Mouse (Mus musculus) liver, postnatal 0 days (tissue): ENCODE data around the gene Armh3. TPM values are rescaled to one million over a fixed set of nuclear protein-coding genes. Genes with fewer than 3 reads are reported as not detected.

ENCODE experiments used
- ATAC-seq: fragments of 200-750 bp; cut with Nextera tagmentation; 2 replicates; pipeline ENCODE4 v1.8.0; 2017; ENCODE audit warnings: mild to moderate bottlenecking, moderate library complexity
- DNase-seq: peaks from one replicate; pipeline ENCODE4 v3.0.0-alpha.2; 2016
- H3K27ac ChIP-seq: fragments of 300-500 bp; sonication (generic); 2 replicates; pipeline ENCODE4 v1.5.1; 2014; ENCODE audit warnings: antibody characterized with exemption, moderate library complexity, mild to moderate bottlenecking, low read depth
- H3K27me3 ChIP-seq: fragments of 300-500 bp; sonication (generic); 2 replicates; pipeline ENCODE4 v1.6.1; 2014; ENCODE audit warnings: low read length, control low read depth, mixed read lengths; ENCODE audit not compliant: insufficient read depth
- H3K36me3 ChIP-seq: fragments of 300-500 bp; sonication (generic); replicated peaks from 2 replicates; pipeline ENCODE4 v1.6.1; 2014; ENCODE audit warnings: mild to moderate bottlenecking, control low read depth, low read length, moderate library complexity, mixed read lengths; ENCODE audit not compliant: insufficient read depth
- H3K4me1 ChIP-seq: fragments of 300-500 bp; sonication (generic); 2 replicates; pipeline ENCODE4 v1.6.1; 2014; ENCODE audit warnings: antibody characterized with exemption, mild to moderate bottlenecking, control low read depth; ENCODE audit not compliant: insufficient read depth
- H3K4me2 ChIP-seq: fragments of 300-500 bp; sonication (generic); 2 replicates; pipeline ENCODE4 v1.6.1; 2014; ENCODE audit warnings: low read depth, mild to moderate bottlenecking, low read length, moderate library complexity, mixed read lengths
- H3K4me3 ChIP-seq: fragments of 300-500 bp; sonication (generic); 2 replicates; pipeline ENCODE4 v1.5.1; 2014; ENCODE audit warnings: low read depth, low read length
- H3K9ac ChIP-seq: fragments of 300-500 bp; sonication (generic); replicated peaks from 2 replicates; pipeline ENCODE4 v1.6.1; 2014; ENCODE audit warnings: mild to moderate bottlenecking, moderate library complexity
- H3K9me3 ChIP-seq: fragments of 300-500 bp; sonication (generic); 2 replicates; pipeline ENCODE4 v1.6.1; 2016; ENCODE audit warnings: mild to moderate bottlenecking, control low read depth, low read length, mixed read lengths
- CTCF ChIP-seq: sonication (generic); IDR thresholded peaks from 2 replicates; pipeline ENCODE4 v1.5.1; 2016; ENCODE audit warnings: antibody characterized with exemption, low read depth
- EP300 ChIP-seq: IDR thresholded peaks from 2 replicates; pipeline ENCODE4 v1.6.1; 2016; ENCODE audit warnings: antibody characterized with exemption, low read depth, mild to moderate bottlenecking
- WGBS: fragments of 180-500 bp; shearing (Covaris S2); extraction: QIAGEN DNeasy Blood & Tissue Kit; methylation state at CpG from one replicate; pipeline ENCODE4 v1.1.7; 2014; ENCODE audit not compliant: insufficient replicate concordance; 5-methylcytosine and 5-hydroxymethylcytosine counted together
- polyA plus RNA-seq: library from polyadenylated mRNA; unstranded; fragments of >200 nt; fragmentation: Nextera tagmentation; extraction: Ambion mirVana; gene quantifications from 2 replicates; pipeline ENCODE4 v1.2.1, GENCODE M21; 2015

Gene Armh3
- polyA plus RNA-seq, 1 experiment from 2014 or later: 3.5 TPM

GRCm38 (mm10) chr19:45816727-45817126 is 181.6 kb downstream of the Armh3 start:
- Histone ChIP-seq H3K36me3 (0 out of 2 replicates have a peak, but pooled peaks cover 2% of the 10 kb centered on the region), H3K9me3 (no peaks in the 10 kb centered on the region), H3K9ac (no peak overlapping the region), H3K27me3 (peaks cover 30% of the 10 kb centered on the region), H3K27ac (no peak overlapping the region), H3K4me1 (peaks cover 18% of the 10 kb centered on the region), H3K4me2 (no peak overlapping the region), H3K4me3 (no peak overlapping the region)
- DNase-seq (no peak), ATAC-seq (no peak)
- WGBS: 50% methylated on average over 8 of the region's 8 CpGs
- TF ChIP-seq EP300: no peak
- no peak for TF ChIP-seq CTCF

DNA sequence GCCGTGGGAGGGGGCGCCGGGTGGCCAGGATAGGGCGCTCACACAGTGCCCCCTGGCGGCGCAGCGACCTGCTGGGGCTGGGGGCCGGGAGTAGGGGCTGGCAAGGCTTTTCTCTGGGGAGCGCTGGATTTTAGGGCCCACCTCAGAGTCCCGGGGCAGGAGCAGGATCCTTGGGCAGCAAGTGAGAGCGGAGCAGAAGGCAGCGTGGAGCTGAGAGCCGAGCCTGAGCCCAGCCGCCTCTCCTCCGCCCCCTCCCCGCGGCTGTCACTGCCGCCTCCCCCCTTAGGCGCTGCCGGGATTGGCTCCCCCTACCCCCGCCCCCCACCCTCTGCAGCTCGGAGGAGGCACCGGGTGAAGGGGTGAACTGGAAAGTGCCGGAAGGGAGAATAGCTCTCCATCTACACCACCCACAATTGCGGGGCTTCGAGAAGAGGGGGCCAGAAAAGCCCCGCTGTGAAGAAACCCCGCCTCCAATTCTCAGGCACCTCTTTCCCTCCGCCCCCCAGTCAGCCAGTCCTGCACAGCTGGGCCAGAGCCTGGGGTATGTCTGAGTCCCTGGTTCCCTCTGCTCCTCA is 182.4 kb downstream of the Armh3 start, which contains the start of gene Kcnip2:
Gene Kcnip2, minus strand, starts transcription at position 231 of the 575 bp plus-strand sequence.
- Histone ChIP-seq H3K4me3 (peak within 1 kb of the TSS; percentile 29), H3K9ac (peak within 1 kb of the TSS; percentile 46; the same call in 1 of the 2 replicates)

DNA sequence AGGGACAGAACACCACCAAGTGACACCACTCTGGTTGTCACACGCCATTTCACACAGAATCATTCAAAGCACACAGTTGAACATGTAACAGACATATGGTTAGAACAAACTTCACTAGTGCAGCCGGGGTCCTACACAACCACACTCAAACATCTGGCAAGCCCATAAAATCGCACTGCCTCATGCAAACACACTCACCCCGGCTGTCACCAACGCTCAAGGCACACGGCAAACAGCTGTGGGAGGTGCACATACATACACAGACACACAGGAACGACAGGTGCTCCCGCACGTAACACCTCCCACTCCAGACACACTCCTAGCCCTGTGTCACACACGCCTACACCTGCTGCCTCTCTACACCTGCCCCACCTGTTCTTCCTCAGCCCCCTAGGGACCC is 183.1 kb downstream of the Armh3 start:
- 69% methylated on average over 10 of the region's 10 CpGs for WGBS
- H3K9ac ChIP-seq: no peak overlapping the region
- no peak overlapping the region for H3K27ac ChIP-seq
- DNase-seq: no peak
- H3K9me3 ChIP-seq: no peaks in the 10 kb centered on the region
- H3K4me2 ChIP-seq: peak overlapping the region; percentile 67; the same call in 1 of the 2 replicates
- no peak overlapping the region for H3K4me3 ChIP-seq
- peaks cover 30% of the 10 kb centered on the region for H3K27me3 ChIP-seq
- ATAC-seq: 0 out of 2 replicates have a peak, but pooled peaks have one; percentile 3
- H3K36me3 ChIP-seq: 0 out of 2 replicates have a peak, but pooled peaks cover 2% of the 10 kb centered on the region
- peaks cover 18% of the 10 kb centered on the region for H3K4me1 ChIP-seq
- TF ChIP-seq CTCF: no peak
- TF ChIP-seq EP300: no peak

More for the DNA sequence above, 182.4 kb downstream of the Armh3 start, which contains the start of gene Kcnip2:
- Histone ChIP-seq H3K4me2 (peak within 1 kb of the TSS; percentile 67), H3K27ac (no peak within 1 kb of the TSS), H3K36me3 (0 out of 2 replicates have a peak, but pooled peaks cover 2% of the 10 kb centered on the region), H3K27me3 (peaks cover 30% of the 10 kb centered on the region), H3K9me3 (no peaks in the 10 kb centered on the region), H3K4me1 (peaks cover 18% of the 10 kb centered on the region)
- WGBS: 2% methylated on average over 24 of the region's 29 CpGs
- peak; percentile 74 for ATAC-seq
- DNase-seq: peak; percentile 59
- TF ChIP-seq EP300 (no peak), CTCF (peak; percentile 40)

GRCm38 (mm10) chr19:45813801-45814200 is 184.5 kb downstream of the Armh3 start:
- Histone ChIP-seq H3K27me3 (peaks cover 30% of the 10 kb centered on the region), H3K36me3 (0 out of 2 replicates have a peak, but pooled peaks cover 2% of the 10 kb centered on the region), H3K4me3 (no peak overlapping the region), H3K4me2 (no peak overlapping the region), H3K9ac (no peak overlapping the region), H3K9me3 (no peaks in the 10 kb centered on the region), H3K27ac (no peak overlapping the region), H3K4me1 (peaks cover 18% of the 10 kb centered on the region)
- WGBS: 18% methylated on average over 12 of the region's 12 CpGs
- peak; percentile 20; the same call in 1 of the 2 replicates for ATAC-seq
- TF ChIP-seq EP300: no peak
- TF ChIP-seq CTCF: no peak
- DNase-seq: peak; percentile 59

- no peaks in the 10 kb centered on the region for H3K36me3 ChIP-seq
- H3K27me3 ChIP-seq: peaks cover 30% of the 10 kb centered on the region
- H3K9ac ChIP-seq: no peak overlapping the region
- DNase-seq: peak; percentile 88
- H3K9me3 ChIP-seq: no peaks in the 10 kb centered on the region
- no peak for TF ChIP-seq EP300
- TF ChIP-seq CTCF: peak; percentile 90
- peaks cover 18% of the 10 kb centered on the region for H3K4me1 ChIP-seq
- H3K27ac ChIP-seq: no peak overlapping the region
- H3K4me3 ChIP-seq: no peak overlapping the region
- no peak for ATAC-seq
- 6% methylated on average over 11 of the region's 11 CpGs for WGBS
- H3K4me2 ChIP-seq: no peak overlapping the region
Measured at GRCm38 (mm10) chr19:45813263-45813662, 185.0 kb downstream of the Armh3 start.

DNA sequence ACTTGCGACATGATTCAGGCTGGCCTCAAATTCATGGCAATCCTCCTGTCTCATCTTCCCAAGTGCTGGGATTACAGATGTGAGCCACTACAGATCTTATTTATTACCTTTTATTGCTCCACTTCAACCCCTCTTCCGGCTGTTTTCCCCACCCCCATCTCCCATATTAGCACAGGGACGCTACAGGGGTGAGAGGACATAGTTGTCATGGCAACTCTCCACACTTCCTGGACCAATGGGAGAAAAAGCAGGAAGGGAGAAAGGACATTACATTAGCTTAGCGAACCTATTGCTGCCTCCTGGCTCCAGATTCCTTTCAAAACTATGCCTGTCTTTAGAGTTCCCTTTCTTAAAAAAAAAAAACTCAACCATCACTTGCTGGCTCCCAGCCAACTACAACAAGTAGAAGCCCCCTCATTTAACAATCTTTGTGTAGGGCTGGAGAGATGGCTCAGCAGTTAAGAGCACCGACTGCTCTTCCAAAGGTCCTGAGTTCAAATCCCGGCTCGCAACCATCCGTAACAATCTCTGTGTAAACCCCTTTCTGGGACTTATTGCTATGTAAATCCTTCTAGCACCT is 185.5 kb downstream of the Armh3 start:
- no peak for TF ChIP-seq CTCF
- no peak for TF ChIP-seq EP300
- Histone ChIP-seq H3K36me3 (no peaks in the 10 kb centered on the region), H3K9me3 (no peaks in the 10 kb centered on the region), H3K4me1 (peaks cover 18% of the 10 kb centered on the region), H3K9ac (no peak overlapping the region), H3K27ac (no peak overlapping the region), H3K4me3 (peak overlapping the region; percentile 26; the same call in 1 of the 2 replicates), H3K27me3 (peaks cover 30% of the 10 kb centered on the region), H3K4me2 (peak overlapping the region; percentile 71)
- DNase-seq (no peak), ATAC-seq (no peak)
- 18% methylated on average over 8 of the region's 8 CpGs for WGBS
